Mouse (Mus musculus) liver, embryonic 11.5 days (tissue): ENCODE results near the gene 4930432M17Rik. TPM values are rescaled to one million over a fixed set of nuclear protein-coding genes. Genes with fewer than 3 reads are reported as not detected.

Experiments used
- ATAC-seq: fragments of 200-750 bp; cut with Nextera tagmentation; replicated peaks from 2 replicates; pipeline ENCODE4 v1.8.0; 2017; ENCODE audit warnings: moderate number of reproducible peaks, mild to moderate bottlenecking, moderate TSS enrichment, moderate library complexity; ENCODE audit not compliant: low FRiP score
- DNase-seq: peaks from one replicate; pipeline ENCODE4 v3.0.0-alpha.2; 2017; ENCODE audit warnings: low spot score
- H3K27ac ChIP-seq: fragments of 300-500 bp; sonication (generic); 2 replicates; pipeline ENCODE4 v1.5.1; 2014; ENCODE audit warnings: mild to moderate bottlenecking, low read depth, low read length, control low read depth
- H3K27me3 ChIP-seq: fragments of 300-500 bp; sonication (generic); replicated peaks from 2 replicates; pipeline ENCODE4 v1.6.1; 2014; ENCODE audit warnings: low read length, mixed read lengths; ENCODE audit not compliant: control insufficient read depth, insufficient read depth
- H3K36me3 ChIP-seq: fragments of 300-500 bp; sonication (generic); 2 replicates; pipeline ENCODE4 v1.6.1; 2014; ENCODE audit warnings: mild to moderate bottlenecking, low read length, moderate library complexity, mixed read lengths; ENCODE audit not compliant: control insufficient read depth, insufficient read depth
- H3K4me1 ChIP-seq: fragments of 300-500 bp; sonication (generic); replicated peaks from 2 replicates; pipeline ENCODE4 v1.6.1; 2014; ENCODE audit warnings: low read length, mixed read lengths; ENCODE audit not compliant: control insufficient read depth, insufficient read depth
- H3K4me2 ChIP-seq: fragments of 300-500 bp; sonication (generic); 2 replicates; pipeline ENCODE4 v1.6.1; 2014; ENCODE audit warnings: mild to moderate bottlenecking, control low read depth, moderate library complexity
- H3K4me3 ChIP-seq: fragments of 300-500 bp; sonication (generic); 2 replicates; pipeline ENCODE4 v1.5.1; 2014; ENCODE audit warnings: low read depth, low read length, control low read depth
- H3K9ac ChIP-seq: fragments of 300-500 bp; sonication (generic); 2 replicates; pipeline ENCODE4 v1.6.1; 2014; ENCODE audit warnings: low read depth, low read length, control low read depth
- H3K9me3 ChIP-seq: fragments of 300-500 bp; sonication (generic); 2 replicates; pipeline ENCODE4 v1.6.1; 2016; ENCODE audit warnings: low read length, inconsistent platforms, mixed read lengths; ENCODE audit not compliant: control insufficient read depth
- WGBS: fragments of 180-500 bp; shearing (Covaris S2); extraction: QIAGEN DNeasy Blood & Tissue Kit; methylation state at CpG from one replicate; pipeline ENCODE4 v1.1.7; 2014; 5-methylcytosine and 5-hydroxymethylcytosine counted together
- polyA plus RNA-seq: library from polyadenylated mRNA; unstranded; fragments of >200 nt; fragmentation: Nextera tagmentation; extraction: Ambion mirVana; gene quantifications from 2 replicates; pipeline ENCODE4 v1.2.1, GENCODE M21; 2014

The 4930432M17Rik gene
- polyA plus RNA-seq, 1 experiment from 2014 or later = not detected

DNA sequence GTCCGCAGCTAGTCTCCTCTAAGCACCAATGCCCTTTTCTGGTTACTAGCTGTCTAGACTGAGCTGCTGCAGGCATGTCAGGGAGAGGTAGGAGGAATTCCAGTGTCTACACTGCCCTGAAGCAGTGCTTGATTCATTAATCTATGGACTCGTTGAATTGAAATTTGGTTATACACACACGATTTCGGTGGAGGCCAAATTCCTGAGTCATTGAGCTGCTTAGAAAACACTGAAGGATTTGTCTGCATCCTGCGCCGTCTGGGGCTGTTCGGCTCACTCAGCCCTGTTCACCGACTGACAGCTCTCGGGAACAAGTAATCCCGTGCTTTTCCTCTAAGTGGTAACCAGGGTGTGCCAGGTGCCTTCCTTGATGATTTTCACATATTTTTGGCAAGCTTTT, 55.1 kb downstream of the 4930432M17Rik start:
- no peak overlapping the region for H3K4me3 ChIP-seq
- no peaks in the 10 kb centered on the region for H3K9me3 ChIP-seq
- no peak for DNase-seq
- no peak overlapping the region for H3K4me2 ChIP-seq
- H3K9ac ChIP-seq = no peak overlapping the region
- H3K27ac ChIP-seq = no peak overlapping the region
- H3K27me3 ChIP-seq = peaks cover 31% of the 10 kb centered on the region
- ATAC-seq = no peak
- 85% methylated on average over 10 of the region's 10 CpGs for WGBS
- no peaks in the 10 kb centered on the region for H3K36me3 ChIP-seq
- H3K4me1 ChIP-seq = no peaks in the 10 kb centered on the region; the same call in 1 of the 2 replicates

DNA sequence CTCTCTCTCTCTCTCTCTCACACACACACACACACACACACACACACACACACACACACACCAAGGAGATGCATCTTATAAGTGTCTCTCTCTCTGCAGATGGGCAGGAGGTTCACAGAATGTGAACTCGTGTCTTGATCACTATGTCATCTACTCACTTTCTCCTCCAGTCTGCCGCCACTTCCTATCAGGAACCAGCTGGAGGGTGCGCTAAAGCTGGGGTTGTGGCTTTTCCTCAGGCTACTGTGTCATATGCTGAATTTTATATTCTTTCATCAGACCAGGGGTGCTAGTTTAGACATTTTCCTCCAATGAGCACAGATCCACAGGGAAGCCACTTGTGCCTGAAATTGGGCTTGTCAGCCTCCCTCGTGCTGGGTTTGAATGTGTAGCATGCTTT, 59.1 kb downstream of the 4930432M17Rik start:
- Histone ChIP-seq H3K27me3 (no peaks in the 10 kb centered on the region; the same call in 1 of the 2 replicates), H3K36me3 (no peaks in the 10 kb centered on the region), H3K9me3 (no peaks in the 10 kb centered on the region), H3K9ac (no peak overlapping the region), H3K4me1 (no peaks in the 10 kb centered on the region), H3K4me3 (no peak overlapping the region), H3K27ac (no peak overlapping the region), H3K4me2 (no peak overlapping the region)
- DNase-seq (no peak), ATAC-seq (no peak)
- WGBS = 48% methylated on average over 4 of the region's 4 CpGs

Other genes starting within 250 kb of the 4930432M17Rik start
- 294 and 295 TPM in 2 replicates for gene Cnn3, start 244.3 kb upstream of the 4930432M17Rik start, polyA plus RNA-seq
- 1.7 and 2.0 TPM in 2 replicates for gene Slc44a3, start 138.4 kb upstream of the 4930432M17Rik start, polyA plus RNA-seq
- 1.7 and 2.3 TPM in 2 replicates for gene F3, start 52.8 kb downstream of the 4930432M17Rik start, polyA plus RNA-seq
- 41.5 and 49.1 TPM in 2 replicates for gene Abcd3, start 144.5 kb downstream of the 4930432M17Rik start, polyA plus RNA-seq